Mouse (Mus musculus): ENCODE results near the gene 3110082J24Rik. TPM values are rescaled to one million over a fixed set of nuclear protein-coding genes. Genes with fewer than 3 reads are reported as not detected.

Gene 3110082J24Rik
- polyA plus RNA-seq, 1 experiment: not detected

- WGBS: 93% methylated on average over 4 of the region's 4 CpGs
- H3K27ac ChIP-seq (ENCODE audit: insufficient read depth, low read length): no peak overlapping the region
- no peak for DNase-seq (ENCODE audit: low read depth in 1 of 2, low spot score in 2 of 2)
- H3K27me3 ChIP-seq (ENCODE audit: control insufficient read depth, insufficient read depth, low read length): no peaks in the 10 kb centered on the region
- peaks cover 50% of the 10 kb centered on the region for H3K36me3 ChIP-seq (ENCODE audit: control insufficient read depth, insufficient read depth, low read length)
- H3K4me1 ChIP-seq (ENCODE audit: control insufficient read depth, insufficient read depth, insufficient read length): no peaks in the 10 kb centered on the region
- no peak overlapping the region for H3K4me3 ChIP-seq (ENCODE audit: extremely low read depth, insufficient read depth, insufficient read length)
- TF ChIP-seq CTCF (IDR thresholded peaks at IDR 0.05; ENCODE audit: extremely low read depth, insufficient read depth, insufficient read length, insufficient replicate concordance) (no peak), POLR2A (IDR thresholded peaks at IDR 0.05; ENCODE audit: low read depth, low read length) (no peak)
Measured at GRCm38 (mm10) chr5:30131246-30131645, 25.4 kb upstream of the 3110082J24Rik start.

- WGBS: 94% methylated on average over 6 of the region's 6 CpGs
- H3K27ac ChIP-seq (ENCODE audit: insufficient read depth, low read length): no peak overlapping the region
- H3K27me3 ChIP-seq (ENCODE audit: control insufficient read depth, insufficient read depth, low read length): no peaks in the 10 kb centered on the region
- no peak for DNase-seq (ENCODE audit: low read depth in 1 of 2, low spot score in 2 of 2)
- H3K4me1 ChIP-seq (ENCODE audit: control insufficient read depth, insufficient read depth, insufficient read length): no peaks in the 10 kb centered on the region
- no peak for TF ChIP-seq POLR2A (IDR thresholded peaks at IDR 0.05; ENCODE audit: low read depth, low read length)
- H3K36me3 ChIP-seq (ENCODE audit: control insufficient read depth, insufficient read depth, low read length): peaks cover 37% of the 10 kb centered on the region
- no peak overlapping the region for H3K4me3 ChIP-seq (ENCODE audit: extremely low read depth, insufficient read depth, insufficient read length)
Measured at GRCm38 (mm10) chr5:30128680-30129079, 22.8 kb upstream of the 3110082J24Rik start.

- Histone ChIP-seq H3K36me3 (ENCODE audit: control insufficient read depth, insufficient read depth, low read length) (peaks cover 37% of the 10 kb centered on the region), H3K4me1 (ENCODE audit: control insufficient read depth, insufficient read depth, insufficient read length) (no peaks in the 10 kb centered on the region), H3K27ac (ENCODE audit: insufficient read depth, low read length) (no peak overlapping the region), H3K4me3 (ENCODE audit: extremely low read depth, insufficient read depth, insufficient read length) (no peak overlapping the region), H3K27me3 (ENCODE audit: control insufficient read depth, insufficient read depth, low read length) (no peaks in the 10 kb centered on the region)
- no peak for DNase-seq (ENCODE audit: low read depth in 1 of 2, low spot score in 2 of 2)
- WGBS: 94% methylated on average over 13 of the region's 13 CpGs
- TF ChIP-seq POLR2A (IDR thresholded peaks at IDR 0.05; ENCODE audit: low read depth, low read length): no peak
- TF ChIP-seq CTCF (IDR thresholded peaks at IDR 0.05; ENCODE audit: extremely low read depth, insufficient read depth, insufficient read length, insufficient replicate concordance): no peak
Measured at GRCm38 (mm10) chr5:30127921-30128597, 22.2 kb upstream of the 3110082J24Rik start.

GRCm38 (mm10) chr5:30126756-30127155 is 20.9 kb upstream of the 3110082J24Rik start:
- no peaks in the 10 kb centered on the region for H3K4me1 ChIP-seq (ENCODE audit: control insufficient read depth, insufficient read depth, insufficient read length)
- TF ChIP-seq POLR2A (IDR thresholded peaks at IDR 0.05; ENCODE audit: low read depth, low read length): no peak
- no peak for TF ChIP-seq CTCF (IDR thresholded peaks at IDR 0.05; ENCODE audit: extremely low read depth, insufficient read depth, insufficient read length, insufficient replicate concordance)
- WGBS: 92% methylated on average over 7 of the region's 7 CpGs
- H3K4me3 ChIP-seq (ENCODE audit: extremely low read depth, insufficient read depth, insufficient read length): no peak overlapping the region
- DNase-seq (ENCODE audit: low read depth in 1 of 2, low spot score in 2 of 2): no peak
- H3K36me3 ChIP-seq (ENCODE audit: control insufficient read depth, insufficient read depth, low read length): peaks cover 44% of the 10 kb centered on the region
- H3K27me3 ChIP-seq (ENCODE audit: control insufficient read depth, insufficient read depth, low read length): no peaks in the 10 kb centered on the region
- H3K27ac ChIP-seq (ENCODE audit: insufficient read depth, low read length): no peak overlapping the region

GRCm38 (mm10) chr5:30125587-30125986 is 19.7 kb upstream of the 3110082J24Rik start:
- Histone ChIP-seq H3K4me1 (ENCODE audit: control insufficient read depth, insufficient read depth, insufficient read length) (no peaks in the 10 kb centered on the region), H3K4me3 (ENCODE audit: extremely low read depth, insufficient read depth, insufficient read length) (no peak overlapping the region), H3K36me3 (ENCODE audit: control insufficient read depth, insufficient read depth, low read length) (peaks cover 52% of the 10 kb centered on the region), H3K27me3 (ENCODE audit: control insufficient read depth, insufficient read depth, low read length) (no peaks in the 10 kb centered on the region), H3K27ac (ENCODE audit: insufficient read depth, low read length) (no peak overlapping the region)
- TF ChIP-seq POLR2A (IDR thresholded peaks at IDR 0.05; ENCODE audit: low read depth, low read length): no peak
- TF ChIP-seq CTCF (IDR thresholded peaks at IDR 0.05; ENCODE audit: extremely low read depth, insufficient read depth, insufficient read length, insufficient replicate concordance): peak; percentile 48; the same call in 1 of the 2 replicates
- 59% methylated on average over 5 of the region's 5 CpGs for WGBS
- DNase-seq (ENCODE audit: low read depth in 1 of 2, low spot score in 2 of 2): peak in 1 of 2 experiments; percentile 12

- peaks cover 50% of the 10 kb centered on the region for H3K36me3 ChIP-seq (ENCODE audit: control insufficient read depth, insufficient read depth, low read length)
- no peak for TF ChIP-seq POLR2A (IDR thresholded peaks at IDR 0.05; ENCODE audit: low read depth, low read length)
- no peak for TF ChIP-seq CTCF (IDR thresholded peaks at IDR 0.05; ENCODE audit: extremely low read depth, insufficient read depth, insufficient read length, insufficient replicate concordance)
Measured at GRCm38 (mm10) chr5:30122481-30122880, 16.6 kb upstream of the 3110082J24Rik start.

GRCm38 (mm10) chr5:30120106-30120505 is 14.2 kb upstream of the 3110082J24Rik start:
- 94% methylated on average over 7 of the region's 7 CpGs for WGBS
- H3K27me3 ChIP-seq (ENCODE audit: control insufficient read depth, insufficient read depth, low read length): no peaks in the 10 kb centered on the region
- H3K4me3 ChIP-seq (ENCODE audit: extremely low read depth, insufficient read depth, insufficient read length): no peak overlapping the region
- peaks cover 47% of the 10 kb centered on the region for H3K36me3 ChIP-seq (ENCODE audit: control insufficient read depth, insufficient read depth, low read length)
- H3K27ac ChIP-seq (ENCODE audit: insufficient read depth, low read length): no peak overlapping the region
- no peaks in the 10 kb centered on the region for H3K4me1 ChIP-seq (ENCODE audit: control insufficient read depth, insufficient read depth, insufficient read length)
- TF ChIP-seq POLR2A (IDR thresholded peaks at IDR 0.05; ENCODE audit: low read depth, low read length) (no peak), CTCF (IDR thresholded peaks at IDR 0.05; ENCODE audit: extremely low read depth, insufficient read depth, insufficient read length, insufficient replicate concordance) (no peak)
- no peak for DNase-seq (ENCODE audit: low read depth in 1 of 2, low spot score in 2 of 2)

More at GRCm38 (mm10) chr5:30122481-30122880, 16.6 kb upstream of the 3110082J24Rik start:
- Histone ChIP-seq H3K4me1 (ENCODE audit: control insufficient read depth, insufficient read depth, insufficient read length) (no peaks in the 10 kb centered on the region), H3K27me3 (ENCODE audit: control insufficient read depth, insufficient read depth, low read length) (no peaks in the 10 kb centered on the region), H3K4me3 (ENCODE audit: extremely low read depth, insufficient read depth, insufficient read length) (no peak overlapping the region), H3K27ac (ENCODE audit: insufficient read depth, low read length) (no peak overlapping the region)
- WGBS: 94% methylated on average over 6 of the region's 6 CpGs
- DNase-seq (ENCODE audit: low read depth in 1 of 2, low spot score in 2 of 2): no peak

All from spleen, adult 2 months (tissue).